Mouse (Mus musculus): Measurements from ENCODE around the gene Theg. TPM values are rescaled to one million over a fixed set of nuclear protein-coding genes. Genes with fewer than 3 reads are reported as not detected.

Gene Theg
- total and polyA plus RNA-seq, 3 experiments, result not detected

GRCm38 (mm10) chr10:79626156-79626555, 39.0 kb upstream of the Theg start:
- TF ChIP-seq MAX (IDR thresholded peaks at IDR 0.05; ENCODE audit: low read length) (no peak), E2F4 (IDR thresholded peaks at IDR 0.05; ENCODE audit: borderline replicate concordance, low read depth, low read length) (no peak), TAL1 (IDR thresholded peaks at IDR 0.05; ENCODE audit: low read length) (no peak), CTCF (IDR thresholded peaks at IDR 0.05 in 2 of 3, conservative IDR thresholded peaks at IDR 0.05 in 1 of 3; ENCODE audit: control insufficient read depth in 1 of 3, insufficient read depth in 1 of 3, low read depth in 2 of 3, low read length in 3 of 3, poor library complexity in 1 of 3, severe bottlenecking in 1 of 3) (no peak), KAT2A (conservative IDR thresholded peaks at IDR 0.05; ENCODE audit: low read depth, low read length) (no peak), MYC (IDR thresholded peaks at IDR 0.05; ENCODE audit: low read depth, low read length) (no peak), CHD2 (IDR thresholded peaks at IDR 0.05; ENCODE audit: low read length) (no peak), MEF2A (IDR thresholded peaks at IDR 0.05; ENCODE audit: extremely low read depth, insufficient replicate concordance, low read depth, low read length, poor library complexity, severe bottlenecking) (no peak), POLR2AphosphoS2 (IDR thresholded peaks at IDR 0.05; ENCODE audit: low read length) (no peak), USF2 (IDR thresholded peaks at IDR 0.05; ENCODE audit: borderline replicate concordance in 1 of 2, insufficient read depth in 1 of 2, low read depth in 1 of 2, low read length in 2 of 2) (no peak), ZMIZ1 (IDR thresholded peaks at IDR 0.05; ENCODE audit: low read depth, low read length) (no peak), GABPA (IDR thresholded peaks at IDR 0.05; ENCODE audit: low read depth, low read length) (no peak)
- Histone ChIP-seq H3K27me3 (ENCODE audit: control insufficient read depth in 1 of 2, insufficient read depth in 2 of 2, low read length in 2 of 2) (peaks cover 0 to 1% of the 10 kb centered on the region in 2 experiments; a peak in 2 of 4 replicates), H3K9me3 (replicated peaks; ENCODE audit: insufficient read depth, low read length) (no peaks in the 10 kb centered on the region), H3K79me2 (ENCODE audit: control insufficient read depth, insufficient read depth, low read length, poor library complexity) (no peaks in the 10 kb centered on the region), H3K27ac (ENCODE audit: control insufficient read depth, low read depth, low read length) (no peak overlapping the region), H3K4me3 (ENCODE audit: control insufficient read depth in 1 of 2, insufficient read depth in 1 of 2, low read depth in 2 of 2, low read length in 2 of 2) (no peak overlapping the region), H3K4me1 (ENCODE audit: control insufficient read depth in 1 of 2, insufficient read depth in 2 of 2, low read length in 2 of 2) (no peaks in the 10 kb centered on the region), H3K36me3 (ENCODE audit: control insufficient read depth in 1 of 2, insufficient read depth in 2 of 2, low read length in 2 of 2) (no peaks in the 10 kb centered on the region), H3K9ac (ENCODE audit: control insufficient read depth, low read depth, low read length, poor library complexity, severe bottlenecking) (no peak overlapping the region)
- DNase-seq (ENCODE audit: low read depth, low spot score), result no peak

- Histone ChIP-seq H3K27ac (ENCODE audit: control insufficient read depth, low read depth, low read length) (no peak overlapping the region), H3K4me3 (ENCODE audit: control insufficient read depth in 1 of 2, insufficient read depth in 1 of 2, low read depth in 2 of 2, low read length in 2 of 2) (no peak overlapping the region), H3K4me1 (ENCODE audit: control insufficient read depth in 1 of 2, insufficient read depth in 2 of 2, low read length in 2 of 2) (no peaks in the 10 kb centered on the region), H3K36me3 (ENCODE audit: control insufficient read depth in 1 of 2, insufficient read depth in 2 of 2, low read length in 2 of 2) (no peaks in the 10 kb centered on the region), H3K79me2 (ENCODE audit: control insufficient read depth, insufficient read depth, low read length, poor library complexity) (no peaks in the 10 kb centered on the region), H3K27me3 (ENCODE audit: control insufficient read depth in 1 of 2, insufficient read depth in 2 of 2, low read length in 2 of 2) (peaks cover 0 to 1% of the 10 kb centered on the region in 2 experiments; a peak in 1 of 4 replicates), H3K9me3 (replicated peaks; ENCODE audit: insufficient read depth, low read length) (no peaks in the 10 kb centered on the region), H3K9ac (ENCODE audit: control insufficient read depth, low read depth, low read length, poor library complexity, severe bottlenecking) (no peak overlapping the region)
- DNase-seq (ENCODE audit: low read depth, low spot score), result no peak
- TF ChIP-seq MAZ (IDR thresholded peaks at IDR 0.05; ENCODE audit: low read depth, low read length), result no peak
- TF ChIP-seq MAX (IDR thresholded peaks at IDR 0.05; ENCODE audit: low read length), result no peak
- TF ChIP-seq MYB (IDR thresholded peaks at IDR 0.05; ENCODE audit: low read depth, low read length), result no peak
- no peak for TF ChIP-seq POLR2A (IDR thresholded peaks at IDR 0.05; ENCODE audit: control insufficient read depth in 1 of 2, insufficient read depth in 1 of 2, low read depth in 1 of 2, low read length in 2 of 2, poor library complexity in 1 of 2)
- TF ChIP-seq USF2 (IDR thresholded peaks at IDR 0.05; ENCODE audit: borderline replicate concordance in 1 of 2, insufficient read depth in 1 of 2, low read depth in 1 of 2, low read length in 2 of 2), result no peak
- TF ChIP-seq MYC (IDR thresholded peaks at IDR 0.05; ENCODE audit: low read depth, low read length), result no peak
- TF ChIP-seq RAD21 (IDR thresholded peaks at IDR 0.05; ENCODE audit: low read depth, low read length), result no peak
- TF ChIP-seq KAT2A (conservative IDR thresholded peaks at IDR 0.05; ENCODE audit: low read depth, low read length), result no peak
- no peak for TF ChIP-seq MEF2A (IDR thresholded peaks at IDR 0.05; ENCODE audit: extremely low read depth, insufficient replicate concordance, low read depth, low read length, poor library complexity, severe bottlenecking)
Measured at GRCm38 (mm10) chr10:79625398-79625797, 38.3 kb upstream of the Theg start.

All from MEL (cell line).